Mouse (Mus musculus) retina, postnatal 7 days (tissue): ENCODE results near the gene Fbxl2.

Experiments
- DNase-seq: peaks from one replicate; pipeline ENCODE4 v3.0.0-alpha.2; 2012; ENCODE audit warnings: low read depth, low spot score

Fbxl2 gene

GRCm38 (mm10) chr9:114019012-114019762 lies 26.8 kb downstream of the Fbxl2 start:
- no peak for DNase-seq

- DNase-seq, result no peak
Observed at GRCm38 (mm10) chr9:114016402-114016801, 29.6 kb downstream of the Fbxl2 start.

GRCm38 (mm10) chr9:114015724-114016123 lies 30.3 kb downstream of the Fbxl2 start:
- no peak for DNase-seq

DNA sequence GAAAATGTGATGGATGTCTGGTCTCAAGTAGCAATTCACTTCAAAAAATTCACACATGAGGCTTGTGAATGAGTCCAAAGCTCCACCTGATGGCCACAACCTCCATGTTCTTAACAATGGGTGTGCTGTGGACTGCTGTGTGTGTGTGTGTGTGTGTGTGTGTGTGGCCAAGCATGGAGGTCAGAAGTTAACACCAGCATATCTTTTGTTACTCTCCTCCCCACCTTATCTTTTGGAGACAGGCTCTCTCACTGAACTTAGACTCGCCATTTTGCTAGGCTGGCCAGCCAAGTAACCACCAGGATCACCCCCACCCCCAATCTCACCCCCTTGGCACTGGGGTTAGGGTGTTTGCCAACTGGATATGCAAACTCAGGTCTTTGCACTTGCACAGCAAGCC lies 32.0 kb downstream of the Fbxl2 start:
- DNase-seq, result no peak

DNA sequence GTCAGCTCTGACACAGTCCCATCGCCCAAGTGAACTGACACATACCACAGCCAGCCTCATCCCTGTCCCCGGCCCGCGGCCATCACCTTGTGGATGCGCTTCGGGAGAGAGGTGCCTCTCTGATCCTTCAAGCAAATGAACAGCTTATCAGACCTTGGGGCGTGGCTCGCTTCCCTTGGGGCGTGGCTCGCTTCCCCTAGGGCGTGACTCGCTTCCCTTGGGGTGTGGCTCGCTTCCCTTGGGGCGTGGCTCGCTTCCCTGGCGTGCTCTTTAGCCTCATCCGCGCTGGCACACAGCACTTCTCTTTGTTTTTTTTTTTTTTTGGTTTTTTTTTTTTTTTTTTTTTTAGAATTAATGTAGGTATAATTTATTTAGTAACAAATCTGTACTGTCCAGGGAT lies 34.8 kb downstream of the Fbxl2 start:
- no peak for DNase-seq

DNA sequence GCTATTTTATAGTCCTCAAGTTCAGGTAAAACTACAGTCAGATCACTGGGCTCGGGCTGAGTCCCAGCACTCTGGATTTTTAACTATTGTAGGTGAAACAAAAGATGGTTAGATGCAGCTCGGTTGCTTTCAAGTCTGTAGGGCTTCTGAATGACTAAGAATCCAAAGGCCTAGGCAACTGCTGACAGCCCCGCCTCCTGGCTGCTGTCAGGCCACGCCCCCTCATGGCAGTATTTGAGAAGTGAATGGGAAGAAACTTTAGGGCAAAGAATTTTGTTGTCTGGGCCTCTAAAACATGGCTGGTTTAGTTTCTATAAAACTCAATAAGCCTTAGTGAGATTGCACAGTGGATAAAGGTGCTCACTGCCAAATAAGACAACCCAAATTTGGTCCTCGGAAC lies 36.5 kb downstream of the Fbxl2 start:
- DNase-seq, result no peak

DNA sequence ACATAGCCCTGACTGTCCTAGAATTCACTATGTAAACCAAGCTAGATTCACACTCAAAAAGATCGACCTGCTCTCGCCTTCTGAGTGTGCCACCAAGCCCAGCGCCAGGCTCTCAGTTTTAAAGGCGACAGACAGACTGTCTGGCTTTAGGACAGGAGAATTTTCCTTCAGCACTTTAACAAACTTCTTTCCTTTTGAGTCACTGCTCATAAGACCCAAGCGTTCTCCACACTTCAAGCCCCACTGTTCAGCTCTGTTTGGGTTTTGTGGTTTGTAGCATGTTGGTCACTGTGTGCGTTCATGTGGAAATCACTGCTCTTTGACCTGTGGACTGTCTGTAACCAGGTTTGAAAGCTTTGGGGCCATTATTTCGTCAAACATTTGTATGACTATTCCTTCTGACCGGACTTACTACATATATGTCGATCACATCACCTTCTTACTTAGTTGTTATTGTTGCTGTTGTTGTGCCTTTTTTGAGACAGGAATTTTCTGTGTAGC lies 38.1 kb downstream of the Fbxl2 start:
- no peak for DNase-seq

DNA sequence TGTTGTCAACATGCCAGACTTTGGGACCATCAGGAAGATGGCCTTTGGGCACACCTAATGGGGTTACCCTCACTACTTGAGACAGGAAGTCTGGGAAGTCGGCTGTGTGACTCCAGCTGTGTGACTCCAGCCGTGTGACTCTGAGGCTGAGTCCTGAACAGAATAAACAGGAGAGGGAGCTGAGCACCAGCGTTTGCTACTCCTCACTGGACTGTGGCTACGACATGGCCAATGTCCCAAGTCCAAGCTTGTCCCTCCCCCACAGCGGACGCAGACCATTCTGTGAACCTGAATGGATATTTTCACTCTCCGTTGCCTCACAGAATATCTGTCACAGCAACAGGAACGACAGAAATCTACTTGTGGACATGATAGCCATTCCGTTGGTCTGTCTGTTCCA lies 39.2 kb downstream of the Fbxl2 start:
- DNase-seq, result no peak

DNA sequence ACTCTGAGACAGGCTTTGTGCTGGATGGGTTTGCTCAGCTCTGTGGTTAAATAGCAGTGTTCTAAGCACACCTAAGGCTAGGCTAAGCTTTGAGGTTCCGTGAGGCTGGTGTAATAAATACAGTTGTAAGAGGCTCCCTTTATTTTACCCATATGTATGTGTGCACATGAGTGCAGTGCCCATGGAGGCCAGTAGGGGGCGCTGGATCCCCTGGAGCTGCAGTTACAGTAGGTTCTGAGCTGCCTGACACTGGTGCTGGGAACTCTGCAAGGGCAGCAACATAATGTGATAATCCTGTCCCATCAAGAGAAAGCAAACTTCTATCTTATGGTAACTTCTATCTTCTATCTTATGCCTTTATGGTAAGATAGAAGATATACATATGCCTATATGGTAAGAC lies 47.7 kb downstream of the Fbxl2 start:
- no peak for DNase-seq

GRCm38 (mm10) chr9:113992810-113993209 lies 53.2 kb downstream of the Fbxl2 start:
- DNase-seq, result no peak

- DNase-seq, result peak; percentile 71
Observed at GRCm38 (mm10) chr9:113990547-113991248, 55.3 kb downstream of the Fbxl2 start.

DNA sequence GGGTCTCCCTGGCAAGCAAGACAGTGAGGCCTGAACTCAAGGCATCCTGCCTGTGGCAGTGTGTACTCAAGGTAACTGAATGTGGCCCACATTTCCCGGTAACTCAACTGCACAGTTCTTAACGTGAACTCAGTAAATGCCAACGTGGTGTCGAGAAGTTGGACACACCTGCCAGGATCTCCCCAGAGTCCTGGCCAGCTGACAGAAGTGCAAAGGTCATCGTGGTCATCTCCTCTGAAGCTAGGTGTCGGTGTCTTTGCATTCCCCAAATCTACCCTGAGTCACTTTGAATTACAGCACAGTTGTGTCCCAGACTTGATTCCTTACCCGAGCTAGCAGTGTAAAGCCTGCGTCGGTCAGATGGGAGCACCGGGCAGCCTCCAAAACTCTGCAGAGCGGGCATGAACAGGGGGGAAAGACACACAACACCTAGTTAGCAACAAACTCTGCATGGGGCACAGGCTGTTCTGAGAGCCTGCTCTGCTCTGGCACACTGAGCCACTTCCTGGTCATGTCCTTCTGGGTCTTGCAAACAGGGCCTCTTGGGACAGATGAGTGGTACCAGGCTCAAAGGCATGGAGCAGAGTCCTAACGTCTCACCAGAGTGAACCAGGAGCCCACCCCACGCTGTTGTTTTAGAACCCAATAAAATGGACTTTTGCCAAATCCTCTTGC lies 60.9 kb downstream of the Fbxl2 start:
- no peak for DNase-seq

GRCm38 (mm10) chr9:113982883-113983670 lies 62.9 kb downstream of the Fbxl2 start:
- DNase-seq, result no peak

- no peak for DNase-seq
Observed at GRCm38 (mm10) chr9:113982451-113982850, 63.5 kb downstream of the Fbxl2 start.

DNA sequence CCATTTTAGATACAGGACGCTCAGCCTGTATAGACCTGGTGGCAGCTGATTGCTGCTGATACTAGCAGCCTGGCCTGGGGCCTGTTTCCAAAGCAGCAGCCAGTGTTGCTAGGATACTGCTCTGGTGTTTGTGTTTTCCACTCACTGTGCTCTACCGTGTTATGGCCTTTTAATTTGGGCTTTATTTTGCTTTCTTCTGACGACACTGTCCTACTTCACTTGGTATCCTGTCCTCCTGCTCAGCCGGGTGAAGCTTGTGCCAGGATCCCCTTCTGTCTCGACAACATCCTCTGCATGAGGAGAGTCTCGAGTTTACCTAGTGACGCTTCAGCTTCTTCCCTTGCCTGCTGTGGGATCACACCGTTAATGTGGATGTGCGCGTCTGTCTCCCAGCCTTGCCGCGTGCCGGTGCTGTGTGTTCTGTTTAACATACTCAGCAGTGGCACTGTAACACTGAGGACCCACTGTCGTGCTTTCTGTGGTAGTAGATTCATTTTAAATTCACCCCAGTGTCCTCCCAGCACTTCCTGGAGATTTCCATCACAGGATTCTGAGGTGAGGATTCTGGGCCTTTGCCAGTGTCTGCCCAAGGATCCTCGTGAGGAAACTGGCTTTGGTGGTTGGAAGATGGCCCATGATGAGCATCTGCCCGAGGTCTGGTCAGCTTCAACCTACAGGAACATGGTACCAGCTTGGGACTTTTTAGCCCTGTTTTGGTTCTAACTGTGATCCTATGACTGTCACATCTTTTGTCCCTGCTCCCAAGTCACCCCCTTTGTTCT lies 64.7 kb downstream of the Fbxl2 start:
- no peak for DNase-seq

GRCm38 (mm10) chr9:113979356-113979755 lies 66.6 kb downstream of the Fbxl2 start:
- DNase-seq, result no peak

DNA sequence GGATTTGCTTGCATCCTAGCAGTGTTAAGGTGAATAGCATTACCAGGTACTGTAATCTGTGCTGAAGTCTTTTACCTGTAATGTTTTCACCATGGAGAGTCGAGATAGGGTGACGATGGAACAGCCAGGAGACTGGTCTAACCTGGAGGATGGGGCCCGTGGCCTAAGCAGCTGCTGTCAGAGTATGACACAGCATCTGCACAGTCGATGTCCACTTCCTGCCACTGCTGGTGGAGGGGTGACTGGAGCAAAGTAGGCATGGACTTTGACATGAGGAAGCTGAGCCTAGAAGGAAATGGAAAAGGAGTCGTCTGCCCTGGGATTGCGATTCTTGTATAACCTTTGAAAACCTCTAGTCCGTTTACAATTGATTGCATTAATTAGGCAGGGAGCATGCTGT lies 67.3 kb downstream of the Fbxl2 start:
- DNase-seq, result no peak

DNA sequence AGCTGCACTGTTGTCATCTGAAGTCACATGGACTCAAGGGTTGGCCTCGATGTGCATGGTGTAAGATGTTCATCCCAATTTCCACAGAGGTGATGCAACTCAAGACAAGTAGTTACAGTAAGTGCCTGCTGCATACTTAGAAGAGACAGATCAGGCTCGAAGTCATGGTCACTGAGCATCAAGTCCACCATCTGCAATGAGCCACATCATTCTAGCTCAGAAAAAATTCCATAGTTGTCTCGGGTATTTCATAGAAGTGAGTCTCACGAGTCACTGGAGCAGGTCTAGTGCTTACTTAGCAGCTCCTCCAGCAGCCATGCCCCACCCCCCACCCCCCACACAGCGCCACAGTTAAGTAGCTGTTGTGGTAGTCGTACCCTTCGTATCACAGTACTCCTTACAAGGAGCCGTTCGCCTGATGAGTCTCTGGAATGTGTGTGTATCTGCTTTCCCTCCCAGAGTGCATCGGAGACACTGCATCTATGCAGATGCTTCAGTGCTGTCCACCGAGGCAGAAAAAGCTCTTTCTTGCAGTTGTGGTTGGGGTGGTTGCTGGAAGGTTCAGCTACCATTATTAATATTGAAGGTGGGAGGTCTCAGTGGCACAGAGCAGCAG lies 68.7 kb downstream of the Fbxl2 start:
- no peak for DNase-seq

DNA sequence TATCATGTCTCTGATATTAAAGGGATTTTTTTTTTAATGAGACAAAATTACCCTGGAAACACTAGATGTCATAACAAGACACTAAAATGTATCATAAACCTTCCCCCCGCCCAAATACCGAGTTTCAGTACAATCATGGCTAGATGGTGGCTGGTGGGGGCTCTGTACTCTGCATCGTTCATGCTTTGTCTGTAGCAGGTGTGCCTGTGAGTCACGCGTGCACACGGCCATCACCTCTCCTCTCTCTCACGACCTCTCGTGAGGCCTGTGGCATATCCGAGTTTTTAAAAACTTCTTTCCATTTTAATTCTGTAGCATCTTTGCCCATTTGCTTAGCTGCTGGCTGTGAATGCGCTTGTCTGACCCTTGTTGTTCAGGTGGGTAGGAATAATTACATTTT lies 69.7 kb downstream of the Fbxl2 start:
- no peak for DNase-seq

GRCm38 (mm10) chr9:113975442-113975841 lies 70.5 kb downstream of the Fbxl2 start:
- DNase-seq, result no peak

GRCm38 (mm10) chr9:113974945-113975344 lies 71.0 kb downstream of the Fbxl2 start:
- no peak for DNase-seq
